Mouse (Mus musculus) neural tube, embryonic 11.5 days (tissue): ENCODE data around the gene Kcnab2. TPM values are rescaled to one million over a fixed set of nuclear protein-coding genes. Genes with fewer than 3 reads are reported as not detected.
A peak's percentile ranks its signal among the peaks of the same experiment; 100 is the strongest.

Experiments used
- ATAC-seq: fragments of 200-750 bp; cut with Nextera tagmentation; 2 replicates; pipeline ENCODE4 v1.8.0; 2017; ENCODE audit warnings: moderate number of reproducible peaks, mild to moderate bottlenecking, moderate TSS enrichment, moderate library complexity; ENCODE audit not compliant: insufficient read depth, low FRiP score, low TSS enrichment
- DNase-seq: peaks from one replicate; pipeline ENCODE4 v3.0.0-alpha.2; 2015; ENCODE audit warnings: low spot score
- H3K27ac ChIP-seq: fragments of 300-500 bp; sonication (generic); 2 replicates; pipeline ENCODE4 v1.5.1; 2014; ENCODE audit warnings: low read depth, mild to moderate bottlenecking, low read length
- H3K27me3 ChIP-seq: fragments of 300-500 bp; sonication (generic); 2 replicates; pipeline ENCODE4 v1.6.1; 2014; ENCODE audit warnings: mild to moderate bottlenecking, low read length, mixed read lengths; ENCODE audit not compliant: control insufficient read depth, insufficient read depth
- H3K36me3 ChIP-seq: fragments of 300-500 bp; sonication (generic); 2 replicates; pipeline ENCODE4 v1.6.1; 2014; ENCODE audit warnings: mild to moderate bottlenecking, low read length, moderate library complexity, mixed read lengths; ENCODE audit not compliant: control insufficient read depth, insufficient read depth
- H3K4me1 ChIP-seq: fragments of 300-500 bp; sonication (generic); 2 replicates; pipeline ENCODE4 v1.6.1; 2014; ENCODE audit warnings: low read length, mixed read lengths; ENCODE audit not compliant: control insufficient read depth, insufficient read depth
- H3K4me2 ChIP-seq: fragments of 300-500 bp; sonication (generic); 2 replicates; pipeline ENCODE4 v1.6.1; 2014; ENCODE audit warnings: low read depth, mild to moderate bottlenecking, moderate library complexity
- H3K4me3 ChIP-seq: fragments of 300-500 bp; sonication (generic); 2 replicates; pipeline ENCODE4 v1.5.1; 2014; ENCODE audit warnings: low read depth, low read length
- H3K9ac ChIP-seq: fragments of 300-500 bp; sonication (generic); 2 replicates; pipeline ENCODE4 v1.6.1; 2014; ENCODE audit warnings: mild to moderate bottlenecking, low read length
- H3K9me3 ChIP-seq: fragments of 300-500 bp; sonication (generic); 2 replicates; pipeline ENCODE4 v1.6.1; 2016; ENCODE audit warnings: low read length; ENCODE audit not compliant: control insufficient read depth
- WGBS: fragments of 180-500 bp; shearing (Covaris S2); extraction: QIAGEN DNeasy Blood & Tissue Kit; methylation state at CpG from one replicate; pipeline ENCODE4 v1.1.7; 2014; 5-methylcytosine and 5-hydroxymethylcytosine counted together
- polyA plus RNA-seq: library from polyadenylated mRNA; unstranded; fragments of >200 nt; fragmentation: Nextera tagmentation; extraction: Ambion mirVana; gene quantifications from 2 replicates; pipeline ENCODE4 v1.2.1, GENCODE M21; 2014

Kcnab2 gene
- polyA plus RNA-seq, 1 experiment from 2014 or later = 8.6 TPM

DNA sequence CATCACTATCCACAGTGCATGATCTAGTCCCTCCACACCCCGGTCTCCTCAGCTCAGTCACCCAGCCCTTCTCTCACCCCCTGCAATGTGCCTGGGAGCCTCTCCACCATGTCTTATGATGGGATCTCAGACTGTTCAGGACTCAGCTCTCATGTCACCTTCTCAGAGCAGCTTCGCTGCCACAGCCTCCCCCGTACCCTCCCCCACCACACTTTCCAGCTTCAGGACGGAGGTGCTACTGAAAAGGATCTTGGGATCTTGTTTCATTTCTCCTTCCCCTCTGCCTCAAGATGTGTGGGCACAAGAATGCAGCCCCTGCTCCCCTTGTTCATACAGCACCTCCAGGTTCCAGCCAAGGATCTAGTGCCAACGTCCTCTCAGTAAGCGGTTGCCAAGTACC lies 54.1 kb downstream of the Kcnab2 start:
- H3K4me3 ChIP-seq = no peak overlapping the region
- H3K4me2 ChIP-seq = no peak overlapping the region
- no peaks in the 10 kb centered on the region for H3K36me3 ChIP-seq
- no peak for ATAC-seq
- no peak overlapping the region for H3K27ac ChIP-seq
- 0 out of 2 replicates have a peak, but pooled peaks cover 2% of the 10 kb centered on the region for H3K4me1 ChIP-seq
- H3K9me3 ChIP-seq = no peaks in the 10 kb centered on the region
- H3K9ac ChIP-seq = no peak overlapping the region
- DNase-seq = no peak
- WGBS = 92% methylated on average over 6 of the region's 6 CpGs
- no peaks in the 10 kb centered on the region for H3K27me3 ChIP-seq

GRCm38 (mm10) chr4:152418229-152419060 lies 59.2 kb downstream of the Kcnab2 start:
- Histone ChIP-seq H3K4me2 (no peak overlapping the region), H3K27ac (no peak overlapping the region), H3K4me1 (0 out of 2 replicates have a peak, but pooled peaks cover 4% of the 10 kb centered on the region), H3K9ac (no peak overlapping the region), H3K36me3 (no peaks in the 10 kb centered on the region), H3K9me3 (no peaks in the 10 kb centered on the region), H3K27me3 (no peaks in the 10 kb centered on the region), H3K4me3 (no peak overlapping the region)
- ATAC-seq (no peak), DNase-seq (peak; percentile 40)
- 45% methylated on average over 28 of the region's 28 CpGs for WGBS

DNA sequence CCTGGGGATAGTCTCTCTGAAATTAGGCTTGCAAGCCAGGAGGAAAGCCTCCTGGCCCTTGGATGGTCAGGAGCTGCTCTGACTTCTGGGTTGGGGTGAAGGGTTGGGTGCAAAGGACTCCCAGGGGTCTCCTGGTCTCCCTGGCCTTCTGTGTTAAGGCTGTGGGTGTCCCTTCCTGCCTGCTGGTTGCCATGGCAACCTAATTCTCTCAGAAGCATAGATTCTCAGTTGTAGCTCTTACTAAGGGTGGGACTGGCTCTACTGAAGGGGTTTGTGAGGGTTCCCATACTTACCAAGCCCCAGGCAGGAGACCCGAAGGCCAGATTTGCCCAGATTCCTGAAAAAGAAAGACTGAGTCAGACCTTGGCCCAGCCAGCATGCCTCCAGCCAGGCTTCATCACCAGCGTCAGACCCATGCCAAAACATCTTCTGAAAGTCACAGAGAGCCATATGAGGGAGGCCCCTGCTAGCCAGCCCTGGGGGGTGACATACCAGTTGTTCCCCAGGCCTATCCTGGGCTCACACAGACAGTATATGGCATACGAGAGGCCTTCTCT lies 65.1 kb downstream of the Kcnab2 start:
- no peak for DNase-seq
- no peak overlapping the region for H3K9ac ChIP-seq

DNA sequence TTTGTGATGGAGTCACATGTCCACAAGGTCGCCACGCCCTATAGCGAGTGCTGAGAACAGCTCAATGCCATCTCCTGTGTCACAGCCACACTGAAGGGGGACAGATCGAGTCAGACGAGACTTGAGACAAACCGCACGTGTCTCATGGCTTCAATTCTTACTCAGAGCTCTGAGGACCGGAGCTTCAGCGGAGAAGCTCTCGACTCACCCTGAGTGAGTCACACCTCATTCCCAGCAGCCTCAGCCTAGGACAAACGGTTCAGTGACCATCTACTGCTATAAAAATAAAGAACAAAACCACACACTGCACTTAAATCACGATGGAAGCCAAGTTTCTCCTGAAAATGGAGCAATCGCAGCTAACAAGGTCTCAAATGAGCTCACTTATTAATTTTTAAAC lies 66.7 kb downstream of the Kcnab2 start:
- Histone ChIP-seq H3K36me3 (no peaks in the 10 kb centered on the region), H3K4me1 (no peaks in the 10 kb centered on the region), H3K4me3 (no peak overlapping the region), H3K9me3 (no peaks in the 10 kb centered on the region), H3K27me3 (no peaks in the 10 kb centered on the region), H3K27ac (no peak overlapping the region), H3K9ac (no peak overlapping the region), H3K4me2 (no peak overlapping the region)
- DNase-seq (no peak), ATAC-seq (no peak)
- WGBS = 83% methylated on average over 13 of the region's 13 CpGs

More for the DNA sequence above, 65.1 kb downstream of the Kcnab2 start:
- H3K4me1 ChIP-seq = no peaks in the 10 kb centered on the region
- no peak overlapping the region for H3K4me3 ChIP-seq
- no peak overlapping the region for H3K4me2 ChIP-seq
- no peak for ATAC-seq
- H3K36me3 ChIP-seq = no peaks in the 10 kb centered on the region
- H3K9me3 ChIP-seq = no peaks in the 10 kb centered on the region
- no peaks in the 10 kb centered on the region for H3K27me3 ChIP-seq
- WGBS = 81% methylated on average over 3 of the region's 3 CpGs
- H3K27ac ChIP-seq = no peak overlapping the region

DNA sequence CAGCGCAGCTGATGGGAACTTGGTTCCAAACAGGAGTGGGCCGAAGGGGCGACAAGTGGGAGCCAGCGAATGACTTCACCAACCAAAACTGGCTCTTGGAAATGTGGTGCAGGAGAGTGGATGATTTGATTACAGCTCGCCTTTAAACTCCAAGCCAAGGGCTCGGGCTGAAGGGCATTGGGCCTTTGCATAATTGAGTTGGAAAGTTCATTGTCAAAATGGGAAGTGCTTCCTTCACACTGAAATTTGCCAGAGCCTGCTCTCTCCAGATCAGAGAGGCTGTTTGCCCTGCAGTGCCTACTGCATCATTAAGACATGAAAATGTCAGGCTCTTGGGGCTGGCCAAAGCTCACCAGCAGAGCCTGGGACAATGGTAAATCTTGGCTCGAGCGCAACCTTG lies 71.1 kb downstream of the Kcnab2 start:
- no peaks in the 10 kb centered on the region for H3K4me1 ChIP-seq
- H3K9me3 ChIP-seq = no peaks in the 10 kb centered on the region
- DNase-seq = no peak
- no peaks in the 10 kb centered on the region for H3K27me3 ChIP-seq
- H3K36me3 ChIP-seq = no peaks in the 10 kb centered on the region
- no peak overlapping the region for H3K27ac ChIP-seq
- no peak overlapping the region for H3K4me3 ChIP-seq
- 83% methylated on average over 8 of the region's 8 CpGs for WGBS
- H3K9ac ChIP-seq = no peak overlapping the region
- H3K4me2 ChIP-seq = no peak overlapping the region
- no peak for ATAC-seq

- H3K9ac ChIP-seq = no peak overlapping the region
- H3K9me3 ChIP-seq = no peaks in the 10 kb centered on the region
- H3K4me3 ChIP-seq = no peak overlapping the region
- ATAC-seq = no peak
- no peaks in the 10 kb centered on the region for H3K4me1 ChIP-seq
- no peak for DNase-seq
- no peaks in the 10 kb centered on the region for H3K27me3 ChIP-seq
- 78% methylated on average over 7 of the region's 7 CpGs for WGBS
- no peak overlapping the region for H3K4me2 ChIP-seq
- no peaks in the 10 kb centered on the region for H3K36me3 ChIP-seq
- H3K27ac ChIP-seq = no peak overlapping the region
Measured at GRCm38 (mm10) chr4:152405671-152406201, 71.9 kb downstream of the Kcnab2 start.

- Histone ChIP-seq H3K4me1 (no peaks in the 10 kb centered on the region), H3K9me3 (no peaks in the 10 kb centered on the region), H3K36me3 (no peaks in the 10 kb centered on the region), H3K9ac (no peak overlapping the region), H3K4me2 (no peak overlapping the region), H3K4me3 (no peak overlapping the region), H3K27ac (no peak overlapping the region), H3K27me3 (no peaks in the 10 kb centered on the region)
- WGBS = 70% methylated on average over 6 of the region's 6 CpGs
- ATAC-seq (no peak), DNase-seq (no peak)
Measured at GRCm38 (mm10) chr4:152405143-152405542, 72.5 kb downstream of the Kcnab2 start.

DNA sequence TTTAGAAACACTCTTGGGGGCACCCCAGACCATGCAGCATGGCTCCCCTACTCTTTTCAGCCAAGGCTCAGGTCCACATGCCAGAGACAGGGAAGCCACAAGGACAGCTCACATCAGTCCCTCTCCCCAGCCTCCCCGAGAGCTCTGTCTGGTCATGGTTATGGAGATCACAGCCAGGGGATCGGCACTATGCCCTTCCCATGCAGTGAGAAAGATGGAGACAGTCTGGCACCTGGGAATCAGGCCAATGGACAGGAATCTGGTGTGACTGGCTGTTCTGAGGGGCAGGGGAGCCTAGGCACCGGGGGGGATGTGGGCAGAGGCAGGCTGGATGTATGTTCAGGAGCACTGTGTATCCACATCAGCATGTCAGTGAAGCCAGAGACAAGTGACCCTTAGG lies 78.7 kb downstream of the Kcnab2 start:
- 73% methylated on average over 3 of the region's 3 CpGs for WGBS
- H3K4me2 ChIP-seq = no peak overlapping the region
- H3K4me3 ChIP-seq = no peak overlapping the region
- ATAC-seq = no peak
- no peaks in the 10 kb centered on the region for H3K36me3 ChIP-seq
- no peak for DNase-seq
- H3K9ac ChIP-seq = no peak overlapping the region
- H3K4me1 ChIP-seq = no peaks in the 10 kb centered on the region
- no peaks in the 10 kb centered on the region for H3K27me3 ChIP-seq
- no peaks in the 10 kb centered on the region for H3K9me3 ChIP-seq
- H3K27ac ChIP-seq = no peak overlapping the region

GRCm38 (mm10) chr4:152392627-152393026 lies 85.0 kb downstream of the Kcnab2 start:
- ATAC-seq (no peak), DNase-seq (no peak)
- no peaks in the 10 kb centered on the region for H3K4me1 ChIP-seq
- no peak overlapping the region for H3K9ac ChIP-seq
- H3K27ac ChIP-seq = no peak overlapping the region
- H3K9me3 ChIP-seq = no peaks in the 10 kb centered on the region
- H3K4me3 ChIP-seq = no peak overlapping the region
- 87% methylated on average over 17 of the region's 17 CpGs for WGBS
- H3K4me2 ChIP-seq = no peak overlapping the region
- no peaks in the 10 kb centered on the region for H3K36me3 ChIP-seq
- H3K27me3 ChIP-seq = no peaks in the 10 kb centered on the region
